Mouse (Mus musculus) heart, embryonic 16.5 days (tissue): Measurements from ENCODE around the gene Ttc39b. TPM values are rescaled to one million over a fixed set of nuclear protein-coding genes. Genes with fewer than 3 reads are reported as not detected.
A peak's percentile ranks its signal among the peaks of the same experiment; 100 is the strongest.

Experiments
- ATAC-seq: fragments of 200-750 bp; cut with Nextera tagmentation; replicated peaks from 2 replicates; pipeline ENCODE4 v1.8.0; 2017; ENCODE audit warnings: moderate number of reproducible peaks; ENCODE audit not compliant: insufficient read depth, low FRiP score; ENCODE audit errors: extremely low read depth
- H3K27ac ChIP-seq: fragments of 300-500 bp; sonication (generic); 2 replicates; pipeline ENCODE4 v1.5.1; 2014; ENCODE audit warnings: mild to moderate bottlenecking, low read length, control low read depth, moderate library complexity
- H3K27me3 ChIP-seq: fragments of 300-500 bp; sonication (generic); 2 replicates; pipeline ENCODE4 v1.6.1; 2014; ENCODE audit warnings: low read length, mixed read lengths; ENCODE audit not compliant: control insufficient read depth, insufficient read depth
- H3K36me3 ChIP-seq: fragments of 300-500 bp; sonication (generic); 2 replicates; pipeline ENCODE4 v1.6.1; 2014; ENCODE audit not compliant: control insufficient read depth, insufficient read depth
- H3K4me1 ChIP-seq: fragments of 300-500 bp; sonication (generic); 2 replicates; pipeline ENCODE4 v1.6.1; 2014; ENCODE audit warnings: low read length, mixed read lengths; ENCODE audit not compliant: control insufficient read depth, insufficient read depth
- H3K4me2 ChIP-seq: fragments of 300-500 bp; sonication (generic); 2 replicates; pipeline ENCODE4 v1.6.1; 2014; ENCODE audit warnings: low read depth, mild to moderate bottlenecking, control low read depth, low read length
- H3K4me3 ChIP-seq: fragments of 300-500 bp; sonication (generic); 2 replicates; pipeline ENCODE4 v1.5.1; 2014; ENCODE audit warnings: mild to moderate bottlenecking, control low read depth, low read length
- H3K9ac ChIP-seq: fragments of 300-500 bp; sonication (generic); 2 replicates; pipeline ENCODE4 v1.6.1; 2014; ENCODE audit warnings: low read length, control low read depth
- H3K9me3 ChIP-seq: fragments of 300-500 bp; sonication (generic); replicated peaks from 2 replicates; pipeline ENCODE4 v1.6.1; 2016; ENCODE audit warnings: low read length; ENCODE audit not compliant: control insufficient read depth
- WGBS: fragments of 180-500 bp; shearing (Covaris S2); extraction: QIAGEN DNeasy Blood & Tissue Kit; methylation state at CpG from one replicate; pipeline ENCODE4 v1.1.7; 2014; 5-methylcytosine and 5-hydroxymethylcytosine counted together
- polyA plus RNA-seq: library from polyadenylated mRNA; unstranded; fragments of >200 nt; fragmentation: Nextera tagmentation; extraction: Ambion mirVana; gene quantifications from 2 replicates; pipeline ENCODE4 v1.2.1, GENCODE M21; 2015

The Ttc39b gene
- polyA plus RNA-seq, 1 experiment from 2014 or later: 2.2 TPM

GRCm38 (mm10) chr4:83302123-83302737 lies 21.8 kb downstream of the Ttc39b start:
- no peak overlapping the region for H3K27ac ChIP-seq
- H3K4me2 ChIP-seq: no peak overlapping the region
- WGBS: 89% methylated on average over 16 of the region's 16 CpGs
- no peak overlapping the region for H3K4me3 ChIP-seq
- no peak overlapping the region for H3K9ac ChIP-seq
- H3K27me3 ChIP-seq: no peaks in the 10 kb centered on the region
- peaks cover 3% of the 10 kb centered on the region for H3K4me1 ChIP-seq
- no peak for ATAC-seq
- no peaks in the 10 kb centered on the region for H3K9me3 ChIP-seq
- H3K36me3 ChIP-seq: no peaks in the 10 kb centered on the region

GRCm38 (mm10) chr4:83301713-83302112 lies 22.3 kb downstream of the Ttc39b start:
- no peak overlapping the region for H3K27ac ChIP-seq
- no peaks in the 10 kb centered on the region for H3K27me3 ChIP-seq
- H3K4me3 ChIP-seq: no peak overlapping the region
- no peak overlapping the region for H3K4me2 ChIP-seq
- 88% methylated on average over 1 of the region's 1 CpGs for WGBS
- H3K9me3 ChIP-seq: no peaks in the 10 kb centered on the region
- no peak for ATAC-seq
- H3K4me1 ChIP-seq: peaks cover 3% of the 10 kb centered on the region
- H3K36me3 ChIP-seq: no peaks in the 10 kb centered on the region
- no peak overlapping the region for H3K9ac ChIP-seq

DNA sequence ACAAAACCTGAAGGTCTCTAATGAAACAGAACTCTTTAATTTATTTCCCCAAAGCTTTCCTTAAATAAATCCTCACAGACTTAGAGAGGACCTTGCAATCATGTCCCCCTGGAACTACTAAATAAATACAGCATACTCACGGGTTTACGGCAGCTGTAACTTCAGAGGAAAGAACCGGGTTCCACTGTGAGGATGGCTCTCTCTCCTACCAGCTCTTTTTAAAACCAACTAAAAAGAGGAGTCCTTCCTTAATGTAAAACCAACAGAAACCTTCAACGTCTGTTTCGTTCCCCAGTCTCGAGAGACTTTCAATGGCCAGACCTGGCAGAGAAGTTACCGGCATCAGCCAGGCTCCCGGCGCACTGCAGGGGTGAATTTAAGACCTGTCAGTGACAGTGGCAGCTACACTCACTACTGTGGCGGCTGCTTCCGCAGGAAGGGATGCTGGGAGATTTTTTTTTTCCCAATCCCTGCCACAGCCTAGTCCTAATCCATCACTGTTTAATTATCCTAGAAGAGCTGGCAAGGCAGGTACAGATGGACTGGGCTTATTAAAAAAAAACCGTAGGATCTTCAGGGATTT lies 39.2 kb downstream of the Ttc39b start:
- ATAC-seq: peak; percentile 65; the same call in 1 of the 2 replicates

DNA sequence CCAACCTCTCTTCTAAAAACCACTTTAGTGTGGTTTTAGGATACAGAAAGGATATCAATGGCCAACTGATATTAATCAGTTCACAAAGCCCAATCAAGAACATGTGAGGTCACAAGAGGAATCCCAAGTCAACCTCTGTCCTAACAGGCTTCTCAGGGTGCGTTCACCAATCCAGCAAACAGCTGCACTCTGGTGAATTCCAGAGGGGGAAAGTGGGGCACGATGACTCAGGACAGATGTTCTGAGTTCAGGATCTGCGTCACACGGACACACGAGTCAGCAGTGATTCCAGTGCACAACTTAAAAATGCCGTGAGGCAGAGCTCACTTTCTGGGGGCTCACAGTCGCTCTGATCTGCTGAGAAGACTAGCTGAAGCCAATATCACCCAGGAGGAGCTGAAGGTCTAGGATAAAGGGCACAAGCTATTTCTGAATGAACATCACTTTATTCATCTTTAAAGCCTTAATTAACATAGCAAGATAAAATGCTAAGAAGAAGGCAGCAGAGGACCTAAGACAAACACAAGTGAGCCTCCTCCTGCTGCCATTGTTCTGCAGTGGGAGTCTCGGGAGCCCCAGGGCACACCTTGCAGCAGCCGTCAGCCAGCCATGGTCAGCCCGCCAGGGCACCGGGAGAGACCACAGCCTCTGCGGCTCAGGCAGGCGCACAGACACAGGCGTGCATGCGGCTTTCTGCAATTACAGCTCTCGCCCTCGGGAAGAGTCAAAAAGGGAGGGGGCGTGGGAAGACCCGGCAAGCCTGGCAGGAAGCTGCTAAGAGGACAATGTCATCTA lies 39.9 kb downstream of the Ttc39b start:
- H3K9ac ChIP-seq: peak overlapping the region; percentile 63
- H3K4me2 ChIP-seq: peak overlapping the region; percentile 88
- no peaks in the 10 kb centered on the region for H3K9me3 ChIP-seq
- H3K27me3 ChIP-seq: no peaks in the 10 kb centered on the region
- peak; percentile 41; the same call in 1 of the 2 replicates for ATAC-seq
- peak overlapping the region; percentile 50; the same call in 1 of the 2 replicates for H3K27ac ChIP-seq
- H3K4me1 ChIP-seq: peaks cover 9% of the 10 kb centered on the region
- H3K4me3 ChIP-seq: peak overlapping the region; percentile 58
- WGBS: 21% methylated on average over 19 of the region's 19 CpGs
- H3K36me3 ChIP-seq: no peaks in the 10 kb centered on the region

More for the DNA sequence above, 39.2 kb downstream of the Ttc39b start:
- WGBS: 5% methylated on average over 12 of the region's 12 CpGs
- peak overlapping the region; percentile 58 for H3K4me3 ChIP-seq
- H3K27ac ChIP-seq: peak overlapping the region; percentile 50; the same call in 1 of the 2 replicates
- H3K9me3 ChIP-seq: no peaks in the 10 kb centered on the region
- H3K27me3 ChIP-seq: no peaks in the 10 kb centered on the region
- peak overlapping the region; percentile 63 for H3K9ac ChIP-seq
- H3K36me3 ChIP-seq: no peaks in the 10 kb centered on the region
- peak overlapping the region; percentile 88 for H3K4me2 ChIP-seq
- peaks cover 9% of the 10 kb centered on the region for H3K4me1 ChIP-seq

GRCm38 (mm10) chr4:83282424-83282823 lies 41.6 kb downstream of the Ttc39b start:
- WGBS: 43% methylated on average over 6 of the region's 6 CpGs

GRCm38 (mm10) chr4:83279236-83279635 lies 44.8 kb downstream of the Ttc39b start:
- no peak overlapping the region for H3K4me3 ChIP-seq
- H3K36me3 ChIP-seq: no peaks in the 10 kb centered on the region
- ATAC-seq: no peak
- H3K9me3 ChIP-seq: no peaks in the 10 kb centered on the region
- WGBS: 80% methylated on average over 7 of the region's 7 CpGs
- no peak overlapping the region for H3K4me2 ChIP-seq
- H3K27ac ChIP-seq: no peak overlapping the region
- H3K9ac ChIP-seq: no peak overlapping the region
- H3K27me3 ChIP-seq: no peaks in the 10 kb centered on the region
- H3K4me1 ChIP-seq: peaks cover 4% of the 10 kb centered on the region

More at GRCm38 (mm10) chr4:83282424-83282823, 41.6 kb downstream of the Ttc39b start:
- Histone ChIP-seq H3K4me2 (no peak overlapping the region), H3K27ac (no peak overlapping the region), H3K9me3 (no peaks in the 10 kb centered on the region), H3K4me1 (peaks cover 9% of the 10 kb centered on the region), H3K9ac (no peak overlapping the region), H3K4me3 (no peak overlapping the region), H3K27me3 (no peaks in the 10 kb centered on the region), H3K36me3 (no peaks in the 10 kb centered on the region)
- ATAC-seq: no peak

DNA sequence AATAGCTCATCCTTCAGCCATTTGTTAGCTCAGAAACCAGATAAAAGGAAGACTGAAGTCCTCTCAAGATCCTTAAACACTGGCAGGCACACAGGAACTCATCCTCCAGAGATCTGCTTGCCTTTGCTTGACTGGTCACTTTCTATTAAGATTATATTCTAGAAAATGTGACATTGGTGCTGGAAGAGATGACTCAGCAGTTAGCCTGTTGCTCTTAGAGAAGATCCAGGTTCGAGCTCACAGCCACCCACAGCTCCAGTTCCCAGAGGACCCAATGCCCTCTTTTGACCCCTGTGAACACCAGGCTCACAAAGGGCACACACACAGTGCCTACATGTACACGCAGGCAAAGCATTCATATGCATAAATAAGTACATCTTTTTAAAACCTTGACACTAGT lies 49.8 kb downstream of the Ttc39b start:
- no peak overlapping the region for H3K4me2 ChIP-seq
- H3K36me3 ChIP-seq: no peaks in the 10 kb centered on the region
- WGBS: 62% methylated on average over 2 of the region's 2 CpGs
- H3K9me3 ChIP-seq: no peaks in the 10 kb centered on the region
- no peaks in the 10 kb centered on the region for H3K27me3 ChIP-seq
- no peak overlapping the region for H3K9ac ChIP-seq
- H3K27ac ChIP-seq: no peak overlapping the region
- no peak overlapping the region for H3K4me3 ChIP-seq
- H3K4me1 ChIP-seq: no peaks in the 10 kb centered on the region
- ATAC-seq: no peak

GRCm38 (mm10) chr4:83273616-83274050 lies 50.4 kb downstream of the Ttc39b start:
- 0 out of 2 replicates have a peak overlapping the region, but pooled peaks have one; percentile 21 for H3K4me2 ChIP-seq
- no peaks in the 10 kb centered on the region for H3K36me3 ChIP-seq
- no peaks in the 10 kb centered on the region for H3K4me1 ChIP-seq
- no peaks in the 10 kb centered on the region for H3K9me3 ChIP-seq
- no peaks in the 10 kb centered on the region for H3K27me3 ChIP-seq
- WGBS: 70% methylated on average over 19 of the region's 19 CpGs
- H3K4me3 ChIP-seq: no peak overlapping the region
- no peak overlapping the region for H3K9ac ChIP-seq
- no peak for ATAC-seq
- H3K27ac ChIP-seq: no peak overlapping the region
